Mouse (Mus musculus) lung, postnatal 0 days (tissue): ENCODE results near the gene Memo1.

Experiments used
- CTCF ChIP-seq: IDR thresholded peaks from 2 replicates; pipeline ENCODE4 v1.5.1; 2016; ENCODE audit warnings: antibody characterized with exemption, mild to moderate bottlenecking
- EP300 ChIP-seq: IDR thresholded peaks from 2 replicates; pipeline ENCODE4 v1.6.1; 2016; ENCODE audit warnings: antibody characterized with exemption, mild to moderate bottlenecking, control low read depth

- TF ChIP-seq EP300: no peak
- no peak for TF ChIP-seq CTCF
Measured at GRCm38 (mm10) chr17:74191446-74191845, 103.9 kb downstream of the Memo1 start.
